Mouse (Mus musculus): ENCODE results near the gene Gm42906. TPM values are rescaled to one million over a fixed set of nuclear protein-coding genes. Genes with fewer than 3 reads are reported as not detected.

Gm42906 gene
- total and polyA plus RNA-seq, 3 experiments, result not detected

DNA sequence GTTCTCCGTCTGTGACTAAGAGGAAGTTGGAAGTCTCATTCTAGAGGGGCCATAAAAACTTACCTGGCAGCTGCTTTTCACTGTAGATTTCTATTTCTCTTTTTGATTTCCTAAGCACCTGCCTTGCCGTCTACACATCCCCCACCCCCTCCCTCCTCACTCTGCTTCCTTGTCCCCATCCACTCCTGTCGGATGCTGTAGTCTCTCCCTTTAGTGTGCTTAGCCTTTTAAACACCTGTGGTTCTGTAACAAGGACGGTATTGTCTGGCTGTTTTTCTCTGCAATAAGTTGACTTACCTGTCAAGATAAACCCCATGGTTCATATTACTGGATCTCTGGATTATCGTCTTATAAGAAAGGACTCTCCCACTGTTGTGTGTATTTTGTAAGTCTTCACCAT, 182.4 kb downstream of the Gm42906 start:
- Histone ChIP-seq H3K9me3 (replicated peaks; ENCODE audit: insufficient read depth, low read length) (no peaks in the 10 kb centered on the region), H3K9ac (ENCODE audit: control insufficient read depth, low read depth, low read length, poor library complexity, severe bottlenecking) (no peak overlapping the region), H3K4me3 (ENCODE audit: control insufficient read depth in 1 of 2, insufficient read depth in 1 of 2, low read depth in 2 of 2, low read length in 2 of 2) (no peak overlapping the region), H3K27ac (ENCODE audit: control insufficient read depth, low read depth, low read length) (no peak overlapping the region), H3K36me3 (ENCODE audit: control insufficient read depth in 1 of 2, insufficient read depth in 2 of 2, low read length in 2 of 2) (peaks cover 0 to 3% of the 10 kb centered on the region in 2 experiments; a peak in 2 of 4 replicates), H3K79me2 (ENCODE audit: control insufficient read depth, insufficient read depth, low read length, poor library complexity) (no peaks in the 10 kb centered on the region), H3K27me3 (ENCODE audit: control insufficient read depth in 1 of 2, insufficient read depth in 2 of 2, low read length in 2 of 2) (no peaks in the 10 kb centered on the region), H3K4me1 (ENCODE audit: control insufficient read depth in 1 of 2, insufficient read depth in 2 of 2, low read length in 2 of 2) (peaks cover 2 to 10% of the 10 kb centered on the region in 2 experiments)
- DNase-seq (ENCODE audit: low read depth, low spot score), result no peak
- TF ChIP-seq UBTF (IDR thresholded peaks at IDR 0.05; ENCODE audit: borderline replicate concordance, insufficient read depth, low read depth, low read length), result no peak
- no peak for TF ChIP-seq SMC3 (IDR thresholded peaks at IDR 0.05; ENCODE audit: low read depth, low read length)
- no peak for TF ChIP-seq POLR2A (IDR thresholded peaks at IDR 0.05; ENCODE audit: control insufficient read depth in 1 of 2, insufficient read depth in 1 of 2, low read depth in 1 of 2, low read length in 2 of 2, poor library complexity in 1 of 2)
- TF ChIP-seq ELF1 (IDR thresholded peaks at IDR 0.05; ENCODE audit: low read depth, low read length), result no peak
- no peak for TF ChIP-seq ZC3H11A (IDR thresholded peaks at IDR 0.05; ENCODE audit: low read depth, low read length)
- no peak for TF ChIP-seq USF2 (IDR thresholded peaks at IDR 0.05; ENCODE audit: borderline replicate concordance in 1 of 2, insufficient read depth in 1 of 2, low read depth in 1 of 2, low read length in 2 of 2)
- TF ChIP-seq MAX (IDR thresholded peaks at IDR 0.05; ENCODE audit: low read length), result no peak
- no peak for TF ChIP-seq CHD2 (IDR thresholded peaks at IDR 0.05; ENCODE audit: low read length)
- no peak for TF ChIP-seq CHD1 (IDR thresholded peaks at IDR 0.05; ENCODE audit: low read depth, low read length)
- no peak for TF ChIP-seq TBP (IDR thresholded peaks at IDR 0.05; ENCODE audit: low read depth, low read length)
- TF ChIP-seq POLR2AphosphoS2 (IDR thresholded peaks at IDR 0.05; ENCODE audit: low read length), result no peak

DNA sequence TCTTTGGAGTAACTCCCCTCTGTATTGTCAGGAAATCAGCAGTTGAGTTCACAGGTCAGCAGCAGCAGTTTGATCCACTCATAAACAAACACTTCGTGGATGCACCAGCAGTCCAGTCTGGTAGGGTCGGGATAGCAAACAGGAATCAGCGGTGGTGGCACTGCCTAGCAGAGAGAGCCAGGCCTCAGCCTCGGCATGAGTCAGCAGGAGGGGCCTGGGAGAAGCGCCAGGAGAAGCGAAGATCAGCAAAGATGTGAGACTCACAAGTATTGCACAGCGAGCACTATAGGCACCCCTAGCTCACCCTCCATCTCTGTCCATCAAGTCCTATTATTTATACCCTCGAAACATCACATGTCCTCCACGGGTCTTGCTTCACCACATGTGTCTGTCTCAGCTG, 189.2 kb downstream of the Gm42906 start:
- TF ChIP-seq ETS1 (IDR thresholded peaks at IDR 0.05; ENCODE audit: low read depth, low read length) (no peak), KAT2A (conservative IDR thresholded peaks at IDR 0.05; ENCODE audit: low read depth, low read length) (no peak), POLR2AphosphoS5 (IDR thresholded peaks at IDR 0.05; ENCODE audit: borderline replicate concordance, low read depth, low read length) (no peak), ZKSCAN1 (IDR thresholded peaks at IDR 0.05; ENCODE audit: low read depth, low read length) (no peak), ZNF384 (IDR thresholded peaks at IDR 0.05; ENCODE audit: low read depth, low read length) (no peak), MAX (IDR thresholded peaks at IDR 0.05; ENCODE audit: low read length) (no peak), TBP (IDR thresholded peaks at IDR 0.05; ENCODE audit: low read depth, low read length) (no peak), SMC3 (IDR thresholded peaks at IDR 0.05; ENCODE audit: low read depth, low read length) (no peak), GATA1 (IDR thresholded peaks at IDR 0.05; ENCODE audit: low read depth, low read length) (no peak), RCOR1 (IDR thresholded peaks at IDR 0.05; ENCODE audit: low read depth, low read length) (no peak), MEF2A (IDR thresholded peaks at IDR 0.05; ENCODE audit: extremely low read depth, insufficient replicate concordance, low read depth, low read length, poor library complexity, severe bottlenecking) (no peak), TAL1 (IDR thresholded peaks at IDR 0.05; ENCODE audit: low read length) (no peak), JUND (IDR thresholded peaks at IDR 0.05; ENCODE audit: low read depth, low read length) (no peak), RAD21 (IDR thresholded peaks at IDR 0.05; ENCODE audit: low read depth, low read length) (no peak), UBTF (IDR thresholded peaks at IDR 0.05; ENCODE audit: borderline replicate concordance, insufficient read depth, low read depth, low read length) (no peak), E2F4 (IDR thresholded peaks at IDR 0.05; ENCODE audit: borderline replicate concordance, low read depth, low read length) (no peak), POLR2AphosphoS2 (IDR thresholded peaks at IDR 0.05; ENCODE audit: low read length) (no peak), BHLHE40 (IDR thresholded peaks at IDR 0.05; ENCODE audit: borderline replicate concordance, low read depth, low read length) (no peak), ZMIZ1 (IDR thresholded peaks at IDR 0.05; ENCODE audit: low read depth, low read length) (no peak), MXI1 (IDR thresholded peaks at IDR 0.05; ENCODE audit: low read depth, low read length) (no peak)

More for the DNA sequence above, 189.2 kb downstream of the Gm42906 start:
- Histone ChIP-seq H3K4me1 (ENCODE audit: control insufficient read depth in 1 of 2, insufficient read depth in 2 of 2, low read length in 2 of 2) (no peaks in the 10 kb centered on the region), H3K4me3 (ENCODE audit: control insufficient read depth in 1 of 2, insufficient read depth in 1 of 2, low read depth in 2 of 2, low read length in 2 of 2) (no peak overlapping the region), H3K9ac (ENCODE audit: control insufficient read depth, low read depth, low read length, poor library complexity, severe bottlenecking) (no peak overlapping the region), H3K9me3 (replicated peaks; ENCODE audit: insufficient read depth, low read length) (no peaks in the 10 kb centered on the region), H3K27ac (ENCODE audit: control insufficient read depth, low read depth, low read length) (no peak overlapping the region), H3K79me2 (ENCODE audit: control insufficient read depth, insufficient read depth, low read length, poor library complexity) (no peaks in the 10 kb centered on the region), H3K27me3 (ENCODE audit: control insufficient read depth in 1 of 2, insufficient read depth in 2 of 2, low read length in 2 of 2) (no peaks in the 10 kb centered on the region), H3K36me3 (ENCODE audit: control insufficient read depth in 1 of 2, insufficient read depth in 2 of 2, low read length in 2 of 2) (no peaks in the 10 kb centered on the region)
- DNase-seq (ENCODE audit: low read depth, low spot score), result no peak

Measured in MEL (cell line).